Mouse (Mus musculus) myocyte (in vitro differentiated cells): Measurements from ENCODE around the gene Rab5c.

Experiments used
- CEBPB ChIP-seq: IDR thresholded peaks from 2 replicates; pipeline ENCODE4 v1.6.1; 2011; ENCODE audit warnings: mild to moderate bottlenecking, moderate library complexity; ENCODE audit not compliant: poor library complexity, insufficient read depth, severe bottlenecking
- E2F4 ChIP-seq: IDR thresholded peaks from one replicate; pipeline ENCODE4 v1.6.1; 2011; ENCODE audit warnings: mild to moderate bottlenecking, control low read depth, moderate library complexity; ENCODE audit not compliant: insufficient read depth
- MAX ChIP-seq: IDR thresholded peaks from one replicate; pipeline ENCODE4 v1.6.1; 2011; ENCODE audit warnings: low read depth, mild to moderate bottlenecking, control low read depth
- MYOD1 ChIP-seq, 3 experiments: IDR thresholded peaks; one replicate each; pipeline ENCODE4 v1.6.1; 2011; ENCODE audit warnings: control low read depth in 2 of 3, low read depth in 2 of 3, mild to moderate bottlenecking in 2 of 3, moderate library complexity in 1 of 3; ENCODE audit not compliant: insufficient read length in 2 of 3, control insufficient read depth in 1 of 3
- POLR2A ChIP-seq: IDR thresholded peaks from one replicate; pipeline ENCODE4 v1.6.1; 2011; ENCODE audit warnings: low read depth, mild to moderate bottlenecking, control low read depth, moderate library complexity; ENCODE audit not compliant: insufficient read length
- POLR2AphosphoS2 ChIP-seq: IDR thresholded peaks from one replicate; pipeline ENCODE4 v1.6.1; 2011; ENCODE audit warnings: low read depth, control low read depth; ENCODE audit not compliant: insufficient read length
- TCF12 ChIP-seq: IDR thresholded peaks from one replicate; pipeline ENCODE4 v1.6.1; 2011; ENCODE audit warnings: mild to moderate bottlenecking, control low read depth; ENCODE audit not compliant: poor library complexity, insufficient read depth, severe bottlenecking
- TCF3 ChIP-seq: IDR thresholded peaks from one replicate; pipeline ENCODE4 v1.6.1; 2011; ENCODE audit warnings: low read depth, control low read depth; ENCODE audit not compliant: insufficient read length
- USF1 ChIP-seq: IDR thresholded peaks from one replicate; pipeline ENCODE4 v1.6.1; 2011; ENCODE audit warnings: low read depth, mild to moderate bottlenecking, control low read depth, moderate library complexity

DNA sequence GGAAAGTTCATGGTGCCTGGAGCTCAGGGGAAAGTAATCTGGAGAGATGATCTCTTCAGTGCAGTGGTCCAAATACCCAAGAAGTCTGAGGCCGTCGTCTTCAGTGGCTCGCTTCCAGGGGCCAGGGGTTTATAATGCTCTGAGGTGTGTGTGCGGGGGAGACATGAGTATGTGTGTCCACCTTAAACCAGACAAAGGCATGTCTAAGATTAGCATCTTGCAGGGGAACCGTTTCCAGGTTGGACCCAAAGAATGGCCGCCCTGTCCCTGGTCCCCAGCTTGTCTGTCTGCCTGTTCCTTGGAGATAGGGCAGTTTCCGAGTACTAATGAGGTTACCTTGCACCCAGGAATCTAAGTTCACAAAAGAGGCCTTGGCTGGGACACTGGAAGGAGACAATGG lies 24.8 kb upstream of the Rab5c start, which contains the start of gene Hcrt:
- TF ChIP-seq TCF12 (no peak), POLR2A (no peak), CEBPB (no peak), USF1 (no peak), E2F4 (no peak), POLR2AphosphoS2 (no peak), MAX (no peak), TCF3 (no peak), MYOD1 (IDR thresholded peaks at IDR 0.05; ENCODE audit: control insufficient read depth in 1 of 3, insufficient read length in 2 of 3, low read depth in 2 of 3) (no peak)
